Mouse (Mus musculus) hindbrain, embryonic 10.5 days (tissue): Measurements from ENCODE around the gene Bmper. TPM values are rescaled to one million over a fixed set of nuclear protein-coding genes. Genes with fewer than 3 reads are reported as not detected.

Experiments
- DNase-seq: peaks from one replicate; pipeline ENCODE4 v3.0.0-alpha.2; 2017; ENCODE audit warnings: low spot score
- H3K27ac ChIP-seq: fragments of 300-500 bp; sonication (generic); 2 replicates; pipeline ENCODE4 v1.5.1; 2016; ENCODE audit warnings: mild to moderate bottlenecking, moderate library complexity
- H3K27me3 ChIP-seq: fragments of 300-500 bp; sonication (generic); 2 replicates; pipeline ENCODE4 v1.6.1; 2016; ENCODE audit warnings: mild to moderate bottlenecking; ENCODE audit not compliant: poor library complexity, insufficient read depth, severe bottlenecking
- H3K36me3 ChIP-seq: fragments of 300-500 bp; sonication (generic); 2 replicates; pipeline ENCODE4 v1.6.1; 2016; ENCODE audit warnings: mild to moderate bottlenecking, moderate library complexity
- H3K4me1 ChIP-seq: fragments of 300-500 bp; sonication (generic); replicated peaks from 2 replicates; pipeline ENCODE4 v1.6.1; 2016; ENCODE audit warnings: mild to moderate bottlenecking
- H3K4me3 ChIP-seq: fragments of 300-500 bp; sonication (generic); 2 replicates; pipeline ENCODE4 v1.5.1; 2016; ENCODE audit warnings: mild to moderate bottlenecking, moderate library complexity
- H3K9me3 ChIP-seq: fragments of 300-500 bp; sonication (generic); 2 replicates; pipeline ENCODE4 v1.6.1; 2016; ENCODE audit warnings: mild to moderate bottlenecking, moderate library complexity
- WGBS: fragments of 180-500 bp; shearing (Covaris S2); methylation state at CpG from one replicate; pipeline ENCODE4 v1.1.7; 2016; 5-methylcytosine and 5-hydroxymethylcytosine counted together
- polyA plus RNA-seq: library from polyadenylated mRNA; unstranded; fragments of >200 nt; fragmentation: Nextera tagmentation; extraction: Ambion mirVana; gene quantifications from 2 replicates; pipeline ENCODE4 v1.2.1, GENCODE M21; 2016

Bmper gene
- polyA plus RNA-seq, 1 experiment from 2014 or later, result 1.6 TPM

GRCm38 (mm10) chr9:23327830-23328229, 105.0 kb downstream of the Bmper start:
- no peak overlapping the region for H3K27ac ChIP-seq
- H3K9me3 ChIP-seq, result no peaks in the 10 kb centered on the region
- H3K27me3 ChIP-seq, result no peaks in the 10 kb centered on the region
- no peaks in the 10 kb centered on the region for H3K36me3 ChIP-seq
- no peak for DNase-seq
- WGBS, result 89% methylated on average over 3 of the region's 3 CpGs
- no peak overlapping the region for H3K4me3 ChIP-seq
- no peaks in the 10 kb centered on the region for H3K4me1 ChIP-seq

- no peak overlapping the region for H3K27ac ChIP-seq
- H3K9me3 ChIP-seq, result no peaks in the 10 kb centered on the region
- H3K4me3 ChIP-seq, result no peak overlapping the region
- H3K27me3 ChIP-seq, result no peaks in the 10 kb centered on the region
- WGBS, result 73% methylated on average over 3 of the region's 3 CpGs
- H3K4me1 ChIP-seq, result no peaks in the 10 kb centered on the region; the same call in 1 of the 2 replicates
- H3K36me3 ChIP-seq, result no peaks in the 10 kb centered on the region
- no peak for DNase-seq
These were observed 110.3 kb downstream of the Bmper start for GRCm38 (mm10) chr9:23333041-23333622.

- Histone ChIP-seq H3K4me1 (no peaks in the 10 kb centered on the region), H3K36me3 (no peaks in the 10 kb centered on the region), H3K9me3 (no peaks in the 10 kb centered on the region), H3K4me3 (no peak overlapping the region), H3K27ac (no peak overlapping the region), H3K27me3 (no peaks in the 10 kb centered on the region)
- no peak for DNase-seq
These were observed 117.7 kb downstream of the Bmper start for GRCm38 (mm10) chr9:23340551-23340950.

GRCm38 (mm10) chr9:23341246-23341645, 118.4 kb downstream of the Bmper start:
- Histone ChIP-seq H3K9me3 (no peaks in the 10 kb centered on the region), H3K27me3 (no peaks in the 10 kb centered on the region), H3K36me3 (no peaks in the 10 kb centered on the region), H3K4me1 (no peaks in the 10 kb centered on the region), H3K27ac (no peak overlapping the region), H3K4me3 (no peak overlapping the region)
- no peak for DNase-seq

- Histone ChIP-seq H3K4me3 (no peak overlapping the region), H3K9me3 (no peaks in the 10 kb centered on the region), H3K4me1 (no peaks in the 10 kb centered on the region), H3K27me3 (no peaks in the 10 kb centered on the region), H3K27ac (no peak overlapping the region), H3K36me3 (no peaks in the 10 kb centered on the region)
- no peak for DNase-seq
These were observed 121.5 kb downstream of the Bmper start for GRCm38 (mm10) chr9:23344353-23344752.

GRCm38 (mm10) chr9:23345093-23345844, 122.4 kb downstream of the Bmper start:
- Histone ChIP-seq H3K9me3 (no peaks in the 10 kb centered on the region), H3K27me3 (no peaks in the 10 kb centered on the region), H3K36me3 (no peaks in the 10 kb centered on the region), H3K4me3 (no peak overlapping the region), H3K4me1 (no peaks in the 10 kb centered on the region), H3K27ac (no peak overlapping the region)
- WGBS, result 78% methylated on average over 8 of the region's 8 CpGs
- no peak for DNase-seq

GRCm38 (mm10) chr9:23349603-23350002, 126.7 kb downstream of the Bmper start:
- Histone ChIP-seq H3K4me1 (no peaks in the 10 kb centered on the region), H3K36me3 (no peaks in the 10 kb centered on the region), H3K9me3 (no peaks in the 10 kb centered on the region), H3K27me3 (no peaks in the 10 kb centered on the region), H3K4me3 (no peak overlapping the region), H3K27ac (no peak overlapping the region)
- 81% methylated on average over 5 of the region's 5 CpGs for WGBS
- DNase-seq, result no peak

- Histone ChIP-seq H3K36me3 (no peaks in the 10 kb centered on the region), H3K27ac (no peak overlapping the region), H3K27me3 (no peaks in the 10 kb centered on the region), H3K4me3 (no peak overlapping the region), H3K4me1 (no peaks in the 10 kb centered on the region), H3K9me3 (no peaks in the 10 kb centered on the region)
- DNase-seq, result no peak
- WGBS, result 89% methylated on average over 8 of the region's 8 CpGs
These were observed 128.5 kb downstream of the Bmper start for GRCm38 (mm10) chr9:23351400-23351799.

GRCm38 (mm10) chr9:23352396-23352795, 129.5 kb downstream of the Bmper start:
- Histone ChIP-seq H3K27me3 (no peaks in the 10 kb centered on the region), H3K36me3 (no peaks in the 10 kb centered on the region)

GRCm38 (mm10) chr9:23354201-23354820, 131.4 kb downstream of the Bmper start:
- no peak for DNase-seq
- no peaks in the 10 kb centered on the region for H3K9me3 ChIP-seq
- 75% methylated on average over 5 of the region's 5 CpGs for WGBS
- no peaks in the 10 kb centered on the region for H3K4me1 ChIP-seq
- no peak overlapping the region for H3K27ac ChIP-seq
- H3K27me3 ChIP-seq, result no peaks in the 10 kb centered on the region
- no peaks in the 10 kb centered on the region for H3K36me3 ChIP-seq
- H3K4me3 ChIP-seq, result no peak overlapping the region

More at GRCm38 (mm10) chr9:23352396-23352795, 129.5 kb downstream of the Bmper start:
- Histone ChIP-seq H3K4me1 (no peaks in the 10 kb centered on the region), H3K4me3 (no peak overlapping the region), H3K27ac (no peak overlapping the region), H3K9me3 (no peaks in the 10 kb centered on the region)
- no peak for DNase-seq
- 94% methylated on average over 2 of the region's 2 CpGs for WGBS

GRCm38 (mm10) chr9:23358108-23358507, 135.2 kb downstream of the Bmper start:
- DNase-seq, result no peak
- H3K27ac ChIP-seq, result no peak overlapping the region
- H3K4me1 ChIP-seq, result no peaks in the 10 kb centered on the region
- 90% methylated on average over 2 of the region's 2 CpGs for WGBS
- H3K36me3 ChIP-seq, result no peaks in the 10 kb centered on the region
- H3K27me3 ChIP-seq, result no peaks in the 10 kb centered on the region
- H3K4me3 ChIP-seq, result no peak overlapping the region
- no peaks in the 10 kb centered on the region; the same call in 1 of the 2 replicates for H3K9me3 ChIP-seq

- Histone ChIP-seq H3K4me3 (no peak overlapping the region), H3K27me3 (no peaks in the 10 kb centered on the region), H3K27ac (no peak overlapping the region), H3K36me3 (no peaks in the 10 kb centered on the region), H3K4me1 (no peaks in the 10 kb centered on the region), H3K9me3 (no peaks in the 10 kb centered on the region; the same call in 1 of the 2 replicates)
- peak; percentile 26 for DNase-seq
- 53% methylated on average over 2 of the region's 2 CpGs for WGBS
These were observed 140.3 kb downstream of the Bmper start for GRCm38 (mm10) chr9:23363139-23363538.

GRCm38 (mm10) chr9:23363540-23363939, 140.7 kb downstream of the Bmper start:
- Histone ChIP-seq H3K27me3 (no peaks in the 10 kb centered on the region), H3K36me3 (no peaks in the 10 kb centered on the region)
- WGBS, result 73% methylated on average over 7 of the region's 7 CpGs

More at GRCm38 (mm10) chr9:23363540-23363939, 140.7 kb downstream of the Bmper start:
- no peak overlapping the region for H3K27ac ChIP-seq
- no peak overlapping the region for H3K4me3 ChIP-seq
- no peaks in the 10 kb centered on the region for H3K4me1 ChIP-seq
- no peaks in the 10 kb centered on the region; the same call in 1 of the 2 replicates for H3K9me3 ChIP-seq
- DNase-seq, result no peak
